Mouse (Mus musculus) CD8-positive naive resting alpha-beta T cell, adult 2 months (primary cell): Measurements from ENCODE around the gene Ccdc15.

Experiments
- DNase-seq, 2 experiments: peaks; one replicate each; pipeline ENCODE4 v3.0.0; 2022; ENCODE audit warnings: low read depth in 2 of 2, low spot score in 2 of 2

Gene Ccdc15

DNA sequence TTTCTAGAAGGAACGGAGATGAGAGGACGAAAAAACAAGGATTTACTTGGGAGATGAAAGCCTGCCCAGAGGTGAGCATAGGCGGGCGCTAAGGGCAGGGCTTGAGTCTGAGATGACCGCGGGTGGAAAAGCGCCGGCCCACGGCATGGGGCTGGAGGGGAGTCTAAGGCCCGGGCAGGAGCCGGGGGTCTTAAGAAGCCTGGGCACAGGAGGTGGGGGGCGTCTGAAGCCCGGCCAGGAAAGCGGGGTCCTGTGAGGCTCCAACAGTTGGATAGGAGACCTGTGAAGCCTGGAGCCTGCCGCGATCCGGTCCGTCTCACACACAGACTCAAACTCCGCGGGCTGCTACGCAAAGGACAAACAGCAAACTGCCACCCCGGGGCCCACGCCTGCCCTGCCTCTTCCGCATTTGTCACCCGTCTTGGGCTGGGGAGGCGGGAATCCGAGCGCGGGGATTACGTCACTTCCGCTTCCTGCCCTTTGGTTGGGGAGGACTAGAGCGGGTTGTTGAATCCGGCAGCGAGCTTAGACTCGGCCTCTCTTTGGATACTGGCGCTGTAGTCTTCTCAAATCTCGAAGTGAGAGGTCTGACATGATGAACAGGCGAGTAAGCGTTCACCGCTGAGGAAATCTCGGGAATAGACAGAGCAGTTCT, at the start of gene Ccdc15:
Gene Ccdc15, minus strand, starts transcription at position 445 of the 655 bp plus-strand sequence.
- DNase-seq: peak; percentile 97 to 98

DNA sequence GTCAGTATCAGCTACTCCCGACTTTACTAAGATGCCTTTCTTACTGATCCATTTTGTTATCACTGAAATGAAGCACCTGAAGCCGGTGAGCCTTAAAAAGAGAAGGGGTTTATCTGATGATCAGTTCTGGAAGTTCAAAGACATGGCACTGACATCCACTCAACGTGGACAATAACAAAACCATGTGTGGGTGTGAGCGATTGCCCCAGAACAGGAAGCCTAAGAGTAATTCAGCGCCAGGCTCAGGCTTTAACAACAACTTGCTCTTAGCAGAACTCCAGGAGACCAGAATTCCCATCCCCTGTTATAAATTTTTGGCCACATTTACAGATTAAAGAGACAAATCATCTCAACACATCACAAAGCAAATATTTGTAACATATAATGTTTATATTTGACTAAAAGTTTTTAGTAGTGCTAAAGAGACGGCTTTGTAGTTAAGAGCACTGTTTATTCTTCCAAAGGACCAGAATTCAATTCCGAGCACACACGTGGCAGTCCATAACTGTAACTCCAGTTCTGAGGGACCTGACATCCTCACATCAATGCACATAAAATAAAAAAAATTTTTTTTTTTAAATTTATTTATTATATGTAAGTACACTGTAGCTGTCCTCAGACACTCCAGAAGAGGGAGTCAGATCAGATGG, 45.4 kb upstream of the Ccdc15 start:
- no peak for DNase-seq

DNA sequence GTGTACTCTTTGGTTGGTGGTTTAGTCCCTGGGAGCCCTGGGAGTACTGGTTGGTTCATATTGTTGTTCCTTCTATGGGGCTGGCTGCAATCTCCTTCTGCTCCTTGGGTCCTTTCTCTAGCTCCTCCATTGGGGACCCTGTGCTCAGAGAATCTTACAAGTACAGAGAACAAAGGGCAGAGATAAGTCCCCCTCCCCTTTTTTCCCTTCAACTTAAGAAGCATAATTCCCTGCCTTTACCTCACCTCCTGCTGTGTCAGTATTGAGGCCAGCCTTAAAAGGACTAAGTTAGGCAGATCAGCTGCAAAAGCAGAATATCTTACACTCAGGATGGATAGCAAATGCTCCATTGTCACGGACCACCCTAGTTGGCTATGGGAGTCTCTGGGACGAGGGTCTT, 43.8 kb upstream of the Ccdc15 start:
- no peak for DNase-seq

GRCm38 (mm10) chr9:37390891-37391290, 42.7 kb upstream of the Ccdc15 start:
- no peak for DNase-seq

- no peak for DNase-seq
Measured at GRCm38 (mm10) chr9:37384284-37385182, 36.3 kb upstream of the Ccdc15 start.

DNA sequence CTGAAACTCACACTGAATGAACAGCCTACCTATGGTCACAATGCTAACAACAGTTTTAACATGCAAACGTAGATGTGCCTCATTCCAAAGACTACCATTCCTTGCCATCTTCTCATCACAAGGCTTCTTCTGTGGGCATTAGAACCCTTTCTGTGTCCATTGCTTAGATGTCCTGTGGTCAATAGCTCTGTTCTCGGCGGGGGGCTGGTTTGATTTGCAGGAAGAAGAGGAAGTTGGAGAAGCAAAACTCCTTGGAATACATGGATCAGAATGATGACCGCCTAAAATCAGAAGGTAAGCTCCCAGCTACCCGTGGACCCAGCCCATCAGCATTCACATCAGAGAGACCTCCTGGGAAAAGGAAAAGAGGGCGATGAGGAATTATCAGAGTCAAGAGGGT, 34.9 kb upstream of the Ccdc15 start:
- no peak for DNase-seq

- no peak for DNase-seq
Measured at GRCm38 (mm10) chr9:37375718-37376117, 27.5 kb upstream of the Ccdc15 start.

DNA sequence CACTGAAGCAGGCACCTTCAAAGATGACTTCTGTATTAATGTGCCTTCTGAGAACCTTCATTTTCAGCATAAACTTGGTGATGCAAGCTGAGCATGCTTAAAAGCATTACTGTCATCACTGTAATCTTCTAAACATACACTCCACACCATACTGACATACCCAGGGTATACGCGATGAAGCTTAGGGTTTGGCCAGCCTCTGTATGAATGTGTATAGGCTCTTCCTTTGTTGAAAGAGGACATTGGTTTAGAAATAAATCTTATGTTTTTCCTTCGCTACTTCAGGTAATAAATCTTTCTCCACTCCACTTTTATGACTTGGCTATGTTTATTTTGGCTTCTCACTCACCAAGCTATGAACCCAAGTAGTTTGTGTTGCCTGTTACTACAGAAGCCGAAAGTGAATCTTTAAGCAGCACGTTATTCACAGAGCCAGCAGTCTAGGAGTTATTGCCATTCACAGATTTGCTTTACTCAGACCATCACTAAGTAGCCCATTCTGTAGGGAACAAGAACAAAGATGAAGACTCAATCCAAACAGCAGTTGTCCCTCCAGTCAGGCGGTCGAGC, 23.1 kb upstream of the Ccdc15 start:
- no peak for DNase-seq

DNA sequence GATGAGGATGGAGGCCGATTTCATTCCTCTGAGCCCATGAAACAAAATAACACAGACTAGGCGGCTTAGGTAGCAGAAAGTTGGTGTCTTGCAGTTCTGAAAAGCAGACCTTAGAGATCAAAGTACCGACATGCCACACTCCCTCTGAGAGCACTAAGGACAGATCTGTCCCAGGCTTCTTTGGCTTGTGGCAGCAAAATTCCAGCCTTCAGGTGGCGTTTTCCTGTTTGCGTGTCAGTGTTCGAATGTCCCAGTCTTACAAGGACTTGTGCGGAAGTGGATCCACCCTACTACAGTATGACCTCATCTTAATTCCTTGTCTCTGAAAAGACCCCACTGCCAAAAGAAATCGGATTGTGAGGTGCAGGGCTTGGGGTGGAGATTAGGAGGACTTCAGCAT, 20.6 kb upstream of the Ccdc15 start:
- no peak for DNase-seq

DNA sequence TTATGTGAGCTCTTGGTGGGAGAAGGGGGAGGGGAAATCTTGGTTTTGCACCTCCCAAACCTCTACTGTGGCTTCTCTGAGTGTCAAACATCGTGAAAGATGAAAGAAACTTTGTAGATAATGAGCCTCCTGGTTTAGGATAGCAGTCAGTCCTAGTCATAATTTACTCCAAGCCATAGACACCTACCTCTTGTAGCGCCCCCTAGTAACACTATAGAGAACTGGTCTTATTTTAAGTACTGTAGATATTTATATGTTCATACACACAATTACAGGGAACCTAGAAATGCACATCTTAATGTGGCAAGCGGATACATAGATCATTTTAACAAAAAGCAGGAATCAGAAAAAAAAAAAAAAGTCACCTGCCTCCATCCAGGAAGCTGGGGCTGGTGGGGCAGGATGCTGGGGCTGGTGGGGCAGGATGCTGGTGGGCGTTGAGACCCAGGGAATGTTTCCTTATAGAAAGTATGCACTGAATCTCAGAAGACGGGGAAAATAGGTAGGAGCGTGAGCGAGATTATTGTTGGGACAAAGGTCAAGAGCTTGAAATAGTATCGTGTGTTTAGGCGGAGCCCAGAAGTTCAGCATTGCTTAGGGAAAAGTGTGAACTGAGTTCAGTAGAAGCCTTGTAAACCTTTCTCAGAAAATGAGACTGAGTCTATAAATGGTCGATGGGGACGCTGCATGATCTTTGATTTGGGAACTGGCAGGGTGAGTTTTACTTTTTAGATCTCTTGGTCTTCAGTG, 20.0 kb upstream of the Ccdc15 start:
- DNase-seq: no peak

DNA sequence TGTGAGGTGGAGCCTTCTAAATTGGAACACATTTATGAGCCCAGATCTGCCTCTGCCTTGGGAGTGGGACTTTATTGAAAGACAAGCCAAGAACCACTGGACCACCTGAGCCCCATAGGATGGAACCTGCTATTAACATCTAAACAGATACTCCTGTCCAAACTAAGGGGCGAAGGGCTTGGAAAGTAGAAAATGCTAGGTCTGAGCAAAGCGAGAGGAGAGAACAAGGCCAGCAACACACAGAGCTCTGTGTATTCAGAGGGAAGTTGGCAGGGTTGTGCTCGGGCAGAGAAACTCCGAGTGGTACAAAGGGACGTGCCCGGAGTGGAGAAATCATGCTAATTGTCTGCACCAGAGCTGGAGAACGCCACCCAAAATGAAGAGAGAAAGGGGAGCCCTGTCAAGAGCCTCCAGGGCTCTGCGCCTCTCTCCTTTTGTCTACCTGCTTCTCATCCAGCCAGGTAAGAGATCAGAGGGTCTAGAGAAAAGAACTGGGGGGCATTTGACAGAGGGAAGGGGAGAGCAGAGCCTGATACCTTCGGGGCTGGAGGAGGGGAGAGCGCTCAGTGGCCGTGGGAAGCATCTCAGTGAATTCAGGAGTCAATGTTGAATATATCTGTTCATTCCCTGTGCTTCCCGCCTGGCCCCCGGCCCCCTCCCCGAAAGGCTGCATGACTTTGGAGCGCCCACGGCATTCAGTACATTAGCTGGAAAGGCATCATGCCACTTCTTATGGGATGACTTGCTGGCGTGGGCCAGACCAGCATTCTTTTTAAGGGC, 19.3 kb upstream of the Ccdc15 start, which contains the start of gene Hepacam:
Gene Hepacam, plus strand, starts transcription at position 51 of the 780 bp plus-strand sequence.
- no peak for DNase-seq

- no peak for DNase-seq
Measured at GRCm38 (mm10) chr9:37365706-37366105, 17.5 kb upstream of the Ccdc15 start.

GRCm38 (mm10) chr9:37364392-37364791, 16.2 kb upstream of the Ccdc15 start:
- DNase-seq: no peak

DNA sequence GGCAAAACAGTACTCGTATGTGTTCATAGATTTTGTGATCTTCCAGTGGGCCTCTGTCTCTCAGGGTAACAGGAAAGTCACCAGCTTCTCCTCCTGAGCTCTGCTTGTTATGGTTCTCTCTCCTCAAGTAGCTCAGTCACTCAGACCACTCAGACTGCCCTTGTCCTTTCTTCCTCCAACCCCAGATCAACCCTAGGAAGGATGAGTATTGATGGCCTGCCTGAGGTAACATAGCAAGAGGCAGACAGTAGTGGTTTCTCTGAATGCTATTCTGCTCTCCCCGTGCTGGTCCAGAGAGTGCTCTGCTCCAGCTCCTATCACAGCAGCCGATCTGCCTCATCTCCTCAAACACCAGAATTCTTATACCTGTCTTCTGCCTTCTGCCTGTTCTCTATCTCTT, 15.3 kb upstream of the Ccdc15 start:
- no peak for DNase-seq

DNA sequence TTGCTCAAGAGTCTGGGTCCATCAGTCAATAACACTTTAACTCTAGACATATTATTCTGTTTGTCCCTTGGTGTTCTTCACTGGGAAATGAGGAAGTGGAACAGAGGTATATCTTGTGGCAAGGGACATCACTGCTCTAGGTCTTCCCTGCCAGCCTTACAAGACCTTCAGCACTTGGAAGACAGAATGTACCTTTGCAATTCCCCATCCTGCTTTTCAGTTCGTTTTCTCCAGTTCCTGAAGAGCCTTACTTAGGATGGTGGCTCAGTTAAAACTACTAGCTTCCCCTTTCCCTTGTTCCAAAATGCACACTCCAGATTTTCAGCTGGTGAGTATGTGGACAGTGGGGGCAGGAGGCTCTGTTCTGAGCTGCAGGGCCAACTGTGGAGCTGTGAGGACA, 14.6 kb upstream of the Ccdc15 start:
- DNase-seq: no peak

DNA sequence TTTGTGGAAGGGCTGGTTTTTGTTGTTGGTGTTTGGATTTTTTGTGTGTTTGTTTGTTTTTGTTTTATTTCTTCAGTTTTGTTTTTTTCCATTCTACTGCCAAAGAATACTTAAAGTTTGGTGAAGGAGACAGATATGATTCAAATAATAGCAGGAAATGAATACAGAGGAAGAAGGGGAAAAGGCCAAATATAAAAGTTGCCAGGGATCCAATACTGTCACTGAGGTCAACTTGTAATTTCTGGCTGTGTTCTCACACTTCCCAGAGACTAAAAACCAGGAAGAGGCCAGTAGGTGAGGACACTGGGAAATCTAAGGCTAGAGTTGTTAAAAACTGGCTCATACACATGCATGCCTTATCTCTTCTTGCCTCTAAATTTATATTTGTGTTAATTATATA, 13.9 kb upstream of the Ccdc15 start:
- DNase-seq: no peak

DNA sequence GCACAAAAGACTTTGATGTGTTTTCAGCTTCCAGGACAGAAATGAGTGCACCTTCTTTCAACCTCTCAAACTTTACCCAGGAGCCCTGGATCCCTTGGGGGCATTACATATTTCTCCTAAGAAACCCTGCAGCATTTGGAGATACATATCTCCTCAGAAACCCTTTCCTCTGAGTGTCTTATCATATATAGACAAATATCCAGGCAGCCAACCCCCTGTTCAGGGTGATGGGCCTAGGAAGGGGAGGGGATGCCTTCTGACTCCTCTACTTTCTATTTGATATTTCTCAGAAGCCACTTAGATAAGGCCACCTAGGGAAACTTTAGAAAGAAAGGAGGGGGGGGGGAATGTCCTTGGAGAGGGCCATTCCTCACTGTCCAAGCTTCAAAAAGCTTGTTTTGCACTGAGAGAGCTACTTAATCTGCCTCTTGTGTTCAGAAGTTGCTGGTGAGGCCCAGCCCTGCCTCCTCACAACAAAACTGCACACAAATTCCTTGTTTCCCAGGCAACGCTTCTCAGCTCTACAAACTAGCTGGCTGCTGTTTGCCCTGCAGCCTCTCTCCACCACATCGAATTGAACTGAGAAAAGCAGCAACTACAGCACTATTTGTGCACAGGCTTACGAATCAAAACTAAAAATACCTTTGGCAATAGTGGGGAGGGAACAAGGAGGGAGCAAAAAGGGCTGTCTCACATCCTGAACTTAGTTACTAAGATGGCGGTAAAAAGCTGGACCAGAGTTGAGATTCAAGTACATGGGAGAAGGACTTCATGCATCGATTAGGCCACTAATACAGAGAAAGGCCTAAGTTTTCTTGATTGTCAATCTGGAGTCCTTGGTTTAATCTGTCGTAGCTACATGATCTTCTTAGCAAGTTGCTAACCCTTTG, 11.3 kb upstream of the Ccdc15 start:
- DNase-seq: no peak

DNA sequence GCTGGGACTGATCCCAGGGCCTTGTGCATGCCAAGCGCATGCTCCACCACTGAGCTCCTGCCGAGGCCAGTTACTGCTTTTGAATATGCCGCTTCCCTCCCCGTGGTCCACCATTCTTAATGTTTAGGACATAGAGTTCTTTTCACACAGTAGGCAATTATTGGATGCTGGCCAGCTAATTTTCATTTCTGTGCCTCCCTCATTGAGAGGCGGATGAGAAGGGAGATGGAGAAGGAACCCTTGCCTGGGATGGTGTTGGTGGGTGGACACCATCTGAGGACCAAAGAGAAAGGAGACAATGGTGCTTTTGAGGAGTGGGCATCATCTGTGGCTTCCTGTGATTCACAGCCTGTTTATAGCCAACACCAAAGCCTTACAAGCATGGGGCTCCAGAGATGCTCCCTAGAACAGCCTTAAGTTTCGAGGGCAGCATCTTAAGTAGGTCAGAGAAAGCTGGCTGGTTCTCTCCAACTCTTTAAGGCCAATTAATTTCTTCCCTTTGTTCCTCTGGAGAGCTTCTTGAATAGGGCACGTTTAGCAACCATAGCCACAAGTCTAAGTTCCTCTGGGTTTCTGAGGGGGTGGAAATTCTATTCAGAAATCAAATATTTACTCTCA, 10.6 kb upstream of the Ccdc15 start:
- no peak for DNase-seq

DNA sequence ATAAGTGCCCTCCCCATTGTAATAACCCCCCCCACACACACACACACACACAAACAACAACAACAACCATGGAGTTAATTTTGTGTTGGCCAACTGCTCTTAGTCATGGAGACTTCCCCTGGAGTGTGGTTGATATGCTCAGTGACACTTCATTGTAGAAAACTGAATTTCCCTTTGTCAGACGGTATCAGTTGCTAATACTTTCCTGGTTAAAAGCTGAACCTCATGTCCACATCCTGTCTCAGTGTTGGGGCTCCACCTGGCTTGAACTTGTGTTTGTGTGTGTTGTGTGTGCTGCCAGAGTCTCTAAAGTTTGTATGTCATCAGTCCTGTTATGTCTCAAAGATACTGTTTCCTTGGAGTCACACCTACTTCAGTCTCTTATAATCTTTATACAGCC, 6.3 kb upstream of the Ccdc15 start:
- DNase-seq: no peak
